Mouse (Mus musculus): ENCODE data around the gene Il31.

Il31 gene

DNA sequence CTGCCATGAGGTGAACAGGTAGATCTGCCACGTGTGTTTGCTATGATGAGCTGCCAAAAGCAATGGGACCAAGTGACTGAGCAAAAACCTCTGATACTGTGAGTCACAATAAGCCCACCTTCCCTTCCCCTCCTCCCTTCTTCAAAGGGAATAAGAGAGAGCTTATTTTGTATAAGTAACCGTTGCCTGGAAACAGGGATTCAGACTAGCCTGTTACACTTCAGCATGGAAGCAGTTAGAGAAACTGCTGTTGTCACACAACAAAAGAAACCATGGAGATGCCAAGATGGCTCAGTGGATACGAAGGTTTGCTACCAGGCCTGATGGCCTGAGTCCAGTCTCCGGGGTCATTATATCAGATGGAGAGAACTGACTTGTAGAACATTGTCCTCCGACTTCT is 15.5 kb downstream of the Il31 start:
- no peak for DNase-seq (ENCODE audit: low read depth, low spot score)

DNA sequence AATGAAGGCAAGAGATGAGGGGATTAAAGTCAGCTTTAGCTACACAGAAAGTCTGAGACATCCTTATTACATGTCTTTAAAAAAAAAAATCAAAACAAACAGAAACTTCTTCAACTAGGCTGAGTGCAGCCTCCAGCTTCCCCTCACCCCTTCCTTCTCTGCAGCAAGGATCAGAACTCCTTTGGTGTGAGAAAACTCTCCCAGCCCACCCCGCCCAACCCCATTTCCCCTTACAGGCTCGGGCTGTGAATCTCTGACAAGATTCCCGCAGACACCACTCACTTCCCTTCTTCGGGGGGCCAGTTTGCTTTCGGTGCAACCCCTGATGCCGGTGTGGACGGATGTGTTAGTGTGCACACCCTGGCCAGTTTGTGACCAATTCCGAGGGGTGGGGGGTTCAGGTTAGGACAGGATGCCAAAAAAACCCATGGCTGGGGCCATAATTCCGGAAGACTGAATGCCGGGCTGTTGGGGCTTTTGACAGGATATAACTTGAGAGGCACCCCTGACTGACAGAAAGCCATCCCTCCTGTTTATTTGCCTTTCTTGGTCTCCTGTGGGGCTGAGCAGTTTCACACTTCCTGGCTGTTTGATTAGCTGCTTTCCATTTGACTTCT is 18.4 kb downstream of the Il31 start:
- DNase-seq (ENCODE audit: low read depth, low spot score): no peak

DNA sequence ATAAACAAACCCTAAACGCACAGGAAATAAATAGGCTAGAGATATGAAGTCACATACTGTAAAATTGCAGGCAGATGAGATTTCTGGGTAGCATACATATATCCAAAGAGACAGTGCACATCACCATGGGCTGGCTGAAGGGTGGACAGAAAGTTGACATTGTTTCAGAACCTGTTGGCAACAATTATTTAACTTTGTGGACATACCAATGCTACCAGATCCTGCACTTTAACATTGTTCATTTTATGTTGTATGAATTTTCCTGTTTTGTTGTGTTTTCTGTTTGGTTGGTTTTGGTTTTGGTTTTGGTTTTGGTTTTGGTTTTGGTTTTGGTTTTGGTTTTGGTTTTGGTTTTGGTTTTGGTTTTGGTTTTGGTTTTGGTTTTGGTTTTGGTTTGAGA is 24.7 kb downstream of the Il31 start:
- DNase-seq (ENCODE audit: low read depth, low spot score): no peak

DNA sequence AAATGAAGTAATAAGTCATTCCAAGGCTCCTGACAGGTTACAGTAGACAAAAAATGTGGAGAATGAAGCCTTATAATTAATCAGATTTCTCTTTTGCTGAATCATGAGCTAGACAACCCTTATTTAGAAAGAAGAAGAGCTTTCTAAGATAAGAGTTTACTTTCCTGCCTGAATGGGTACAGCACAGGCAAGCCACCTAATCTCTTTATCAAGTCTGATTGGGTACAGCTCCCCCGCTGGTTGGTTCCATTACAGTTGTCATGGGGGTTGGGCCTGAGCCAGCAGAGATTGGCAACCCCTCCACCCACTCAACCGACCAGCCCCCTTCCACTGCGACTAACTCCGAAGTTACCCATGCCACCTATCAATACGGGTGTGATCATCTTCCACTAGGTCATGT is 27.9 kb downstream of the Il31 start:
- DNase-seq (ENCODE audit: low read depth, low spot score): no peak

GRCm38 (mm10) chr5:123451886-123452285 is 37.4 kb downstream of the Il31 start:
- no peak for DNase-seq (ENCODE audit: low read depth, low spot score)

- no peak for DNase-seq (ENCODE audit: low read depth, low spot score)
Observed at GRCm38 (mm10) chr5:123444849-123445334, 44.4 kb downstream of the Il31 start.

DNA sequence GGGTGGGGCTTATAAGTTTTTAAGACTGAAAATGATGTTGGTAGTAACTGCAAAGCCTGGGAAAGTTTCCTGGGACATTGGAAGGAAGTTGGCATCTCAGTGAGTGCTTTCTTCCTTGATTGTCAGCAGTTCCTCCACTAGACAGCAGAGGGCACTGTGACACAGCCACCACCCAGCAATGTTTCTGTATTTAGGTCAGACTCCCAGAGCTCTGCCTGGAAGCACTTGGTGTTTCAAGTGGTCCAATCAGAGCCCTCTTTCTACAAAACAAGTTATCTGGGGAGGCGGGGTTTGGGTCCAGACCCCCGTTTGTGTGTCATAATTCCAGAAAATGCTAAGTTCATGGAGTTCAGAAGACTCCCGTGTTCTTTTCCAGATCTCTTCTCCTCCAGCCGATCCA is 45.2 kb downstream of the Il31 start:
- DNase-seq (ENCODE audit: low read depth, low spot score): peak; percentile 56

GRCm38 (mm10) chr5:123442283-123442682 is 47.0 kb downstream of the Il31 start:
- DNase-seq (ENCODE audit: low read depth, low spot score): no peak

DNA sequence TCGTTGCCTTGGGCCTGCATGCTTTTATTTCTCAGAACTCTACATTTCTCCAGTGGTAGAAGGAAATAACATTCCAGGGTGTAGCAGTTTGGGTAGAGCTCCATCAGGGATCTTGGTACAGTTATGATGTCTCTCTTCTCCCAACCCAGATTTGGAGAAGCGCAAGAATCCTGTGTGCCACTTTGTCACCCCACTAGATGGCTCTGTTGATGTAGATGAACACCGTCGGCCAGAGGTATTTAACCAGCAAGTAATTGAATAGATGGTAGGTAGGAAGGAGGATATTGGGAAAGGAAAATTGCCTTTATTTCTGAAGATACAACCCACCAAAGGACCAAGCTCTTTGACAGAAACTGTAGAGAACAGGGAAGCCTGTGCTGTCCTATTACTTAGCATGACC is 48.6 kb downstream of the Il31 start:
- no peak for DNase-seq (ENCODE audit: low read depth, low spot score)

DNA sequence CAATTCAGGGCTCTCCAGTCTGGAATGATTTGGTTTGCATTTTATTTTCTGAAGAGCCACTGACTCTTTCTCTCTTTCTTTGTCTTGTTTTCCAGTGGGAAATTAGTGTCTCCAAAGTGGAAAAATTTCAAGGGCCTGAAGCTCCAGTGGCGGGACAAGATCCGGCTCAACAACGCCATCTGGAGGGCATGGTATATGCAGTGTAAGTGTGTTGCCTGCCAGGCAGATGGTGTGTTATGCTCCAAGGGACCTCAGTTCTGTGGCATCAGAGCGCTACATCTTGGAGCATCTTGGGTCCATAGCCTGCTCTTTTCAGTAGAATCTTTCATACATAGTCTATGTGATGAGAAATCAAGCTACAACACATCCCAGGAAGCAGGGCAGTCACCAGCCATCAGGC is 49.3 kb downstream of the Il31 start:
- DNase-seq (ENCODE audit: low read depth, low spot score): no peak

GRCm38 (mm10) chr5:123439312-123439711 is 50.0 kb downstream of the Il31 start:
- DNase-seq (ENCODE audit: low read depth, low spot score): no peak

DNA sequence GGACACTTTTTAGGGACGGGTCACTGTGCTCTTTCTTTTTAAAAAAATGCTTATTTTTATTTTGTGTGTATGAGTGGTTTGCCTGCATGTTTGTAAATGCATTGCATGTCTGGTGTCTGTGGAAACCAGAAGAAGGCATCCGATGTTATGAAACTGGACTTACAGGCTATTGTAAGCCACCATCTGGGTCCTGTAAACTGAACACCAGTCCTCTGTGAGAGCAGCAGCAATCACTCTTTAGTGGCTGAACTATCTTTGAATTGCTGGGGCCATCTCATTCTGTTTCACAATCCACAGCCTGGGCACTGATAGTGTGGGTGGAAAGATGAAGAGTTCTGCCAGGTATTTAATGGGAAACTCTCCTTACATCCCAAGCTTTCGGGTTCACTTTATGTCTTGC is 50.9 kb downstream of the Il31 start:
- DNase-seq (ENCODE audit: low read depth, low spot score): no peak

- peak; percentile 30 for DNase-seq (ENCODE audit: low read depth, low spot score)
Observed at GRCm38 (mm10) chr5:123436780-123437175, 52.5 kb downstream of the Il31 start.

DNA sequence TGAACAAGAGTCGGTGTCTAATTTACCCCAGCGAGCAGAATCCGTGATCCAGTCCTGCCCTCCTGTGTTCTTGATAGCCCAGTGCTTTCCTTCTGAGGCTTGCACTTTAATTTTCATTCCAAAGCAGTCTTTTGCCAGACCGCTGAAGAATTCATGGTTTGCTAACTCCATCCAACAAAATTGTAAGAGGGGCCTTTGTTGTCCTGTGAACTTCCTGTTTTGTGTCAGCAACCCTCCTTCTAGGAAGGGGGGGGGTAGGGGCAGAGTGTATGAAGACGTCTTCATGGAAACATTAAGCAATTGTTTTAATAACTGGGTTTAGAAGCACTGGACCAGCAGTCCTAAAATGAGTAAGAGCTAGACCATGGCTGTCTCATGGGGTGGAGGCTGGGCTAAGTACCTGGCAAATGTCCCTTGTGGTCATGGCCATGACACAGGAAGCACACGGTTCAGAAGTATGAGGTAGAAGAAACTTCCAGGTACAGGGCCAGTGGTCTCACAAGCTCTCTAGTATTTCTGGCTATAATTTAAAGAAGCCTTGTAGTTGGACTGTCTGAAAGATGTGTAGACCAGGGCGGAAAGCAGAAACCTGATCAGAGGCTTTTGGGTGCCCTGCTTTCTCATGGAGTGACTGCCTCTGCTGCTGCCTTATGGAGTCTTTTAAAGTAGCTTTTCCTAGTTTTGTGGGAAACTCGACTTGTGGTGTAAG is 53.1 kb downstream of the Il31 start:
- DNase-seq (ENCODE audit: low read depth, low spot score): no peak

- no peak for DNase-seq (ENCODE audit: low read depth, low spot score)
Observed at GRCm38 (mm10) chr5:123432305-123432874, 56.9 kb downstream of the Il31 start.

- DNase-seq (ENCODE audit: low read depth, low spot score): no peak
Observed at GRCm38 (mm10) chr5:123431524-123432304, 57.6 kb downstream of the Il31 start.

All from retina, adult 2 months (tissue).